Mouse (Mus musculus) lung, embryonic 16.5 days (tissue): ENCODE data around the gene Yju2. TPM values are rescaled to one million over a fixed set of nuclear protein-coding genes. Genes with fewer than 3 reads are reported as not detected.

Experiments used
- ATAC-seq: fragments of 200-750 bp; cut with Nextera tagmentation; 2 replicates; pipeline ENCODE4 v1.8.0; 2017; ENCODE audit warnings: low read depth, mild to moderate bottlenecking, moderate library complexity
- H3K27ac ChIP-seq: fragments of 300-500 bp; sonication (generic); 2 replicates; pipeline ENCODE4 v1.5.1; 2014; ENCODE audit warnings: mild to moderate bottlenecking, control low read depth, low read length
- H3K27me3 ChIP-seq: fragments of 300-500 bp; sonication (generic); 2 replicates; pipeline ENCODE4 v1.6.1; 2014; ENCODE audit warnings: low read depth, low read length, mixed read lengths; ENCODE audit not compliant: control insufficient read depth, insufficient read depth
- H3K36me3 ChIP-seq: fragments of 300-500 bp; sonication (generic); 2 replicates; pipeline ENCODE4 v1.6.1; 2014; ENCODE audit warnings: low read length; ENCODE audit not compliant: control insufficient read depth, insufficient read depth
- H3K4me1 ChIP-seq: fragments of 300-500 bp; sonication (generic); replicated peaks from 2 replicates; pipeline ENCODE4 v1.6.1; 2014; ENCODE audit warnings: low read length, mixed read lengths; ENCODE audit not compliant: control insufficient read depth, insufficient read depth
- H3K4me2 ChIP-seq: fragments of 300-500 bp; sonication (generic); 2 replicates; pipeline ENCODE4 v1.6.1; 2014; ENCODE audit warnings: low read depth, low read length, control low read depth
- H3K4me3 ChIP-seq: fragments of 300-500 bp; sonication (generic); 2 replicates; pipeline ENCODE4 v1.5.1; 2014; ENCODE audit warnings: mild to moderate bottlenecking, low read length, control low read depth
- H3K9ac ChIP-seq: fragments of 300-500 bp; sonication (generic); 2 replicates; pipeline ENCODE4 v1.6.1; 2014; ENCODE audit warnings: low read length, control low read depth
- H3K9me3 ChIP-seq: fragments of 300-500 bp; sonication (generic); 2 replicates; pipeline ENCODE4 v1.6.1; 2016; ENCODE audit warnings: low read length; ENCODE audit not compliant: control insufficient read depth
- WGBS: fragments of 180-500 bp; shearing (Covaris S2); extraction: QIAGEN DNeasy Blood & Tissue Kit; methylation state at CpG from one replicate; pipeline ENCODE4 v1.1.7; 2014; 5-methylcytosine and 5-hydroxymethylcytosine counted together
- polyA plus RNA-seq: library from polyadenylated mRNA; unstranded; fragments of >200 nt; fragmentation: Nextera tagmentation; extraction: Ambion mirVana; gene quantifications from 2 replicates; pipeline ENCODE4 v1.2.1, GENCODE M21; 2015

Gene Yju2
- polyA plus RNA-seq, 1 experiment from 2014 or later = 27.3 TPM

DNA sequence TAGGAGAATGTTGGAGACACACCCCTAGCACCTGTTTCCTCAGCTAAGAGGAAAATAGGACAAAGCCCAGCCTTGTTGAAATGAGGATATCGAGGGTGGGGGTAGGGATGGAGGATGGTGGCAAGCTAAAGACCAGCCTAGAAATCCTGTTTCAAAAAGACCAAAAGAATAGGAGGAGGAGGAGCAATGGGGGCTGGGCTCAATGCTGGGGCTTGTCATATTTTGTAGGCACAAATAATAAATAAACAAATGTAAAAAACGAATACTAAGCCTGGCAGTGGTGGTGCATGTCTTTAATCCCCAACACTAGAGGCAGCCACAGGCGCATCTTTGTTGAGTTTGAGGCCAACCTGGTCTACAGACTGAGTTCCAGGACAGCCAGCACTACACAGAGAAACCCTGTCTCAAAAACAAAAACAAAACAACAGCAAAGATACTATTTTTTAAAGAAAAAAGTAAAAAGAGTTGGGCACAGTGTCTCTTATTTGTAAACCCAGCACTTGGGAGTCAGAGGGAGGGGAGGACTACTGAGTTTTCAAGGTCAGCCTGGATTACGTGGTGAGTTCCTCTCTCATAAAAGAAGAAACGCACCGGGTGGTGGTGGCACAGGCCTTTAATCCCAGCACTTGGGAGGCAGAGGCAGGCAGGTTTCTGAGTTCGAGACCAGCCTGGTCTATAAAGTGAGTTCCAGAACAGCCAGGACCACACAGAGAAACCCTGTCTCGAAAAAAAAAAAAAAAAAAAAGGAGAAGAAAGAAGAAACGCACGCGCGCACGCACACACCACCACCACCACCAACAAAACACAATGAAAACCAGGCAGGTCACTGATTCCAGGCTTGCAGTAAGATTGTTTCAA lies 944 bp upstream of the Yju2 start:
- H3K4me2 ChIP-seq = peak overlapping the region; percentile 64
- peaks cover 4% of the 10 kb centered on the region; the same call in 1 of the 2 replicates for H3K27me3 ChIP-seq
- peak overlapping the region; percentile 69 for H3K4me3 ChIP-seq
- ATAC-seq = no peak
- H3K36me3 ChIP-seq = peaks cover 9% of the 10 kb centered on the region
- H3K4me1 ChIP-seq = peaks cover 15% of the 10 kb centered on the region
- no peaks in the 10 kb centered on the region for H3K9me3 ChIP-seq
- peak overlapping the region; percentile 99; the same call in 1 of the 2 replicates for H3K27ac ChIP-seq
- H3K9ac ChIP-seq = peak overlapping the region; percentile 76
- whole genome bisulfite sequencing = 74% methylated on average over 13 of the region's 13 CpGs

DNA sequence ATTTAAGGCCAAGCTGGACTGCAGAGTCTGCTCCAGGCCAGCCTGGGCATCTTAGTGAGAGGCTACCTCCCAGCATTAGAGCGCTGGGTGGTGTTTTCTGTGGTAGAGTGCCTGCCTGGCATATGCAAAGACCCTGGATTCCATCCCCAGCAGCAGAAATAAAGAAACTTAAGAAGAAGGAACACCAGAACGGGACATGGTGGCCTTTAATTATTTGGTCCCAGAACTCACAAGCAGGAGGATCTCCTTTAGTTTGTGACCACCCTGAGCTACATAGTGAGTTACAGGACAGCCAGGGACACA lies 364 bp upstream of the Yju2 start:
- Histone ChIP-seq H3K4me1 (peaks cover 15% of the 10 kb centered on the region), H3K9me3 (no peaks in the 10 kb centered on the region), H3K27ac (peak overlapping the region; percentile 99; the same call in 1 of the 2 replicates), H3K36me3 (peaks cover 9% of the 10 kb centered on the region), H3K4me3 (peak overlapping the region; percentile 69), H3K4me2 (peak overlapping the region; percentile 64), H3K27me3 (peaks cover 4% of the 10 kb centered on the region; the same call in 1 of the 2 replicates), H3K9ac (peak overlapping the region; percentile 76)
- ATAC-seq = no peak
- 26% methylated on average over 2 of the region's 2 CpGs for WGBS

DNA sequence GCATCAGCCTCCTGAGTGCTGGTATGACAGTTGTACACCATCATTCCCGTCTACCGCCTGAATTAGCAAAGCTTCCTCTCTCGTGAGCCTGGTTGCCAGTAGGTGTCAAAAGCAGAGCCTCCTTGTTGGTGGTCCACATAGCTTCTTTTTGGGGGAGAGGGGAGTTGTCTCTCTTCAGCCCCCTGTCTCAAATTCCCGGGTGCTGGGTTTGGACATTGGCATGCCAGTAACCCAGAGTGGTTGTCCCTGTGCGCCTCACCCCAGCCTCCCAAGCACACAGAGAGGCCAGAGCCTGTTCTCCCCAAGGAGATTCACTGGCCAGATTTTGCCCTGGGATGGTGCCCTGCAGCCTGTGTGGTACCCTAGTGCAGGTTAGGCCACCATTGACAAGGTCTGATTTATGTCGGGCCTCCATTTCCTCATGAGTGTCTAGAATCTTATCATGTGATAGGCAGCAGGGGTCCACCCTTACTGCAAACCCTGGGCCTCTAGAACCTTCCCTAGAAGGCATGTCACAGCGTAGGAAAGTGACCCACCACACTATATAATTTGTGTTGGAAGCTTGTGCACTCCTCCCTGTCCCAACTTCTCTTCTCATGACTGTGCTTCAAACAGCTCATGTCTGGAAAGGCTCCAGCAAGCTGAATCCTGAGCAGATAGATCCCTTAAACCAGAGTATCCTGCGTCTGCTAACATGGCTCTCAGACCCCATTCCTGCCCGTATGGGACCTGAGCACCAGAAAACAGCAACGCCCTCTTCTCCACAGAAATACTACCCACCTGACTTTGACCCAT lies 1.2 kb downstream of the Yju2 start:
- peak overlapping the region; percentile 99; the same call in 1 of the 2 replicates for H3K27ac ChIP-seq
- H3K4me1 ChIP-seq = peaks cover 15% of the 10 kb centered on the region
- peaks cover 12% of the 10 kb centered on the region for H3K36me3 ChIP-seq
- H3K9ac ChIP-seq = peak overlapping the region; percentile 76
- 67% methylated on average over 10 of the region's 10 CpGs for WGBS
- H3K4me2 ChIP-seq = peak overlapping the region; percentile 64
- peaks cover 4% of the 10 kb centered on the region; the same call in 1 of the 2 replicates for H3K27me3 ChIP-seq
- no peak for ATAC-seq
- peak overlapping the region; percentile 69 for H3K4me3 ChIP-seq
- no peaks in the 10 kb centered on the region for H3K9me3 ChIP-seq

DNA sequence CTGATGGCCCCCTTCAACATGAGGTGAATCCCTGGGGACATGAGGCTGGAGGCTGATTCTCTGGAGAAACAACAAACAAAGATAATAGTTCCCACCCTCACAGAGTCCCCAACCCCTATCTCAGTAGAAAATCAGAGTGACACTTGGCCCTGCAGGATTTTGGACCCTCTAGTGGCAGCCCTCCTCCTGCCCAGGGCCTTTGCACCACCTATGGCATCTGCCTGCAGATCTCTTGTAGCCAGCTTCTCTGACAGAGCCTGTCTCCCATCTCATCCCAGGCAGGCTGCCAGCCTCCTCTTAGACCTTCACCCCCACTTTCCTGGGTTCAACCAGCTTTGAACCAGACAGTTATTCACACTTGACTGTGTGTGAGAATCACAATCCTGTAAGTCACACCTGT lies 1.9 kb downstream of the Yju2 start:
- peaks cover 15% of the 10 kb centered on the region for H3K4me1 ChIP-seq

DNA sequence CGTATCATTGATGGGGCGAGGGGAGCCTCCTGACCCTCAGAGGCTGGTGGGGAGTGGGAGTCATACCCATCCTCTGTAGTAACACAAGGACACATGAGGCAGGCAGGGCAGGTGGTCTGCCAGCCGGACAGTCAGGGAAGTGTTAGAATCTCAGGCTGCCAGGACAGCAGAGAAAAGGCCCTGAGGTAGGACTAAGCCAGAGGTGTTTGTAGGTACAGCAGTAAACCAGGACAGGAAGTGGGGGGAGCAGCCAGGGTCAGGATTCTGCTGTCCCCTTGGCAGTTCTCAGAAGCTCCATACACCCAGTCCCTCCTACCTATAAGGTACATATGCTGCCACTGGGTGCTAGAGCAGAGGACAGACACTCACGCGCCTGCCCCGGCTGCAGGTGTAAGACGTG lies 2.7 kb downstream of the Yju2 start:
- ATAC-seq = no peak
- H3K4me1 ChIP-seq = peaks cover 15% of the 10 kb centered on the region
- no peaks in the 10 kb centered on the region for H3K27me3 ChIP-seq
- 91% methylated on average over 7 of the region's 7 CpGs for WGBS
- H3K36me3 ChIP-seq = peaks cover 14% of the 10 kb centered on the region
- H3K4me3 ChIP-seq = no peak overlapping the region
- no peak overlapping the region for H3K4me2 ChIP-seq
- no peak overlapping the region for H3K27ac ChIP-seq
- H3K9ac ChIP-seq = no peak overlapping the region
- no peaks in the 10 kb centered on the region for H3K9me3 ChIP-seq

More for the DNA sequence above, 1.9 kb downstream of the Yju2 start:
- no peak overlapping the region for H3K9ac ChIP-seq
- no peak overlapping the region for H3K4me2 ChIP-seq
- H3K9me3 ChIP-seq = no peaks in the 10 kb centered on the region
- no peak overlapping the region for H3K27ac ChIP-seq
- H3K27me3 ChIP-seq = no peaks in the 10 kb centered on the region
- no peak overlapping the region for H3K4me3 ChIP-seq
- ATAC-seq = no peak
- peaks cover 12% of the 10 kb centered on the region for H3K36me3 ChIP-seq

DNA sequence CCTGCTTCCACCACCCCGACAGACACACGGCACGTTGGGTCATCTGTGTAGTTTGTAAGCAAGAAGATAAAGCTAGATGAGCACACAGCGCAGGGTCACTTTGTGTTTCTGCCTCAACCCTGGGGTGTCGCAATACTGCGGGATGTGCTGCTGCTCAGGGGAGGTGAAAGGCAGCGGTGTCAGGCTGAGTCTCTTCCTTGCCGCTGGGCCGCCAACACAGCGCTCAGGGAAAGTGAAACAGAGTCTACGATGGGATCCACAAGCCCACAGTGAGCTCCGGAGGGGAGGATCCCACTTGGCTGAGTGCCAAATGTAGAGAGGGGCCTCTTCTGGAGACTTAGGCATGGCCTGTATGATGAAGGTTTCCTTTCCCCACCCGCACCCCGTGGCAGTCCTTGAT lies 4.3 kb downstream of the Yju2 start:
- WGBS = 48% methylated on average over 14 of the region's 14 CpGs
- Histone ChIP-seq H3K36me3 (peaks cover 14% of the 10 kb centered on the region), H3K4me2 (no peak overlapping the region), H3K4me3 (no peak overlapping the region), H3K27ac (no peak overlapping the region), H3K9ac (no peak overlapping the region), H3K9me3 (no peaks in the 10 kb centered on the region), H3K27me3 (no peaks in the 10 kb centered on the region), H3K4me1 (peaks cover 11% of the 10 kb centered on the region)
- no peak for ATAC-seq

DNA sequence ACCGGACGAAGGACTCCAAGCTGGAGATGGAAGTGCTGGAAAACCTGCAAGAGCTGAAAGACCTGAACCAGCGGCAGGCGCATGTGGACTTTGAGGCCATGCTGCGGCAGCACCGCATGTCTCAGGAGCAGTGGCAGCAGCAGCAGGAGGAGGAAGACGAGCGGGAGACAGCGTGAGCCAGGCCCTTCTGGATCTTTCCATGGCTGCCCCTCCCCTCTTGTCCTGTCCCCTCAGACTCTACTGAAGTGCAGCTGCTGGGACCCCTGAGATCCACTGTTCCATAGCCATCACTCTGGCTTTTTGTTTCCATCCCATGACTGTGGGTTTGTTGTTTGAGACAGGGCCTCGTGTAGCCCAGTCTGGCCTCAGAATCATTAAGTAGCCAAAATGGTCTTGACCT lies 5.6 kb downstream of the Yju2 start:
- WGBS = 95% methylated on average over 10 of the region's 10 CpGs
- no peak for ATAC-seq
- Histone ChIP-seq H3K27me3 (peaks cover under 1% of the 10 kb centered on the region), H3K4me3 (no peak overlapping the region), H3K4me1 (peaks cover 8% of the 10 kb centered on the region), H3K9me3 (no peaks in the 10 kb centered on the region), H3K9ac (no peak overlapping the region), H3K36me3 (peaks cover 14% of the 10 kb centered on the region), H3K4me2 (no peak overlapping the region), H3K27ac (no peak overlapping the region)

DNA sequence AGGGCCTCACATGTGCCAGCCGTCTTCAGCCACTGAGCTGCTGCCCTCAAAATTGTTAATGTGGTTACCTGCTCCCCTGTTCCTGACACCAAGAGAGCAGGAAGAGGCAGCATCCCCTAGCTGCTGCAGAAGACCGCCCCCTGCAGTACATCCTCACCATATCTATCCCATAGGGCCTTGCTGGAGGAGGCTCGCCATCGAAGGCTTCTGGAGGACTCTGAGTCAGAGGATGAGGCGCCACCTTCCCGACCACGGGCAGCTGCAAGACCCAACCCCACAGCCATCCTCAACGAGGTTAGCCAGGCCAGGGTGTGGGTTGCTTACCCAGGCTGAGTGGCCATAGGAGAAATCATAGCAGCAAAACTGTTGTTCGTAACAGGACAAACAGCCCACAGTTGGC lies 6.1 kb downstream of the Yju2 start:
- WGBS = 81% methylated on average over 9 of the region's 9 CpGs
- H3K4me3 ChIP-seq = no peak overlapping the region
- ATAC-seq = no peak
- peaks cover 4% of the 10 kb centered on the region for H3K27me3 ChIP-seq
- H3K9ac ChIP-seq = no peak overlapping the region
- no peaks in the 10 kb centered on the region for H3K9me3 ChIP-seq
- peaks cover 5% of the 10 kb centered on the region for H3K4me1 ChIP-seq
- H3K27ac ChIP-seq = no peak overlapping the region
- peaks cover 14% of the 10 kb centered on the region for H3K36me3 ChIP-seq
- no peak overlapping the region for H3K4me2 ChIP-seq

DNA sequence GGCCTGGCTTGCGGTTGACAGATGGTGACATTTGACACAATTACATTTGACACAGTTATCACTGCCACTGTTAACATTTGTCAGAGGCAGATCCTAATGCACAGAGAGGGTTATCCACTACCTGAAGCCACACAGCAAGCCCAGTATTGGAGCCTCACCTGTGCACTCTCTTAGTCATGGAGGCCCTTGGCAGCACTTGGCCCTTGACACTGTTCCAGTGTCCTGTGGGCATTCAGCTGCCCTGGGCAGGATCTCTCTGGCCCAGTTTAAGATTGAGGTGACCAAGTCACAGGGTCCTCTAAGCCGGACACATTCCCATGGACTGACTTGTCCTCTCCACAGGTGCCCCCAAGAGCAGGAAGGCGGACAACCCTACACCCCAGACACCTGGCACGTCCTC lies 8.3 kb downstream of the Yju2 start:
- no peak overlapping the region for H3K9ac ChIP-seq
- no peaks in the 10 kb centered on the region for H3K9me3 ChIP-seq
- peaks cover 11% of the 10 kb centered on the region; the same call in 1 of the 2 replicates for H3K4me1 ChIP-seq
- ATAC-seq = no peak
- no peak overlapping the region for H3K4me2 ChIP-seq
- H3K36me3 ChIP-seq = peaks cover 8% of the 10 kb centered on the region; the same call in 1 of the 2 replicates
- no peak overlapping the region for H3K4me3 ChIP-seq
- H3K27ac ChIP-seq = no peak overlapping the region
- 95% methylated on average over 4 of the region's 4 CpGs for WGBS
- H3K27me3 ChIP-seq = peaks cover 12% of the 10 kb centered on the region
